Mouse (Mus musculus) forebrain, embryonic 16.5 days (tissue): ENCODE results near the gene Slc25a33. TPM values are rescaled to one million over a fixed set of nuclear protein-coding genes. Genes with fewer than 3 reads are reported as not detected.

Source experiments
- ATAC-seq: fragments of 200-750 bp; cut with Nextera tagmentation; 2 replicates; pipeline ENCODE4 v1.8.0; 2017; ENCODE audit warnings: mild to moderate bottlenecking, moderate library complexity
- H3K27ac ChIP-seq: fragments of 300-500 bp; sonication (generic); 2 replicates; pipeline ENCODE4 v1.5.1; 2014; ENCODE audit warnings: low read length, control low read depth
- H3K27me3 ChIP-seq: fragments of 300-500 bp; sonication (generic); replicated peaks from 2 replicates; pipeline ENCODE4 v1.6.1; 2014; ENCODE audit warnings: low read length; ENCODE audit not compliant: control insufficient read depth, insufficient read depth
- H3K36me3 ChIP-seq: fragments of 300-500 bp; sonication (generic); 2 replicates; pipeline ENCODE4 v1.6.1; 2014; ENCODE audit not compliant: control insufficient read depth, insufficient read depth
- H3K4me1 ChIP-seq: fragments of 300-500 bp; sonication (generic); replicated peaks from 2 replicates; pipeline ENCODE4 v1.6.1; 2014; ENCODE audit warnings: low read length; ENCODE audit not compliant: control insufficient read depth, insufficient read depth
- H3K4me2 ChIP-seq: fragments of 300-500 bp; sonication (generic); 2 replicates; pipeline ENCODE4 v1.6.1; 2014; ENCODE audit warnings: mild to moderate bottlenecking, low read length, control low read depth
- H3K4me3 ChIP-seq: fragments of 300-500 bp; sonication (generic); replicated peaks from 2 replicates; pipeline ENCODE4 v1.5.1; 2014; ENCODE audit warnings: mild to moderate bottlenecking, low read length, control low read depth
- H3K9ac ChIP-seq: fragments of 300-500 bp; sonication (generic); replicated peaks from 2 replicates; pipeline ENCODE4 v1.6.1; 2014; ENCODE audit warnings: low read depth, low read length, control low read depth
- H3K9me3 ChIP-seq: fragments of 300-500 bp; sonication (generic); 2 replicates; pipeline ENCODE4 v1.6.1; 2016; ENCODE audit warnings: low read length; ENCODE audit not compliant: control insufficient read depth
- WGBS: fragments of 180-500 bp; shearing (Covaris S2); extraction: QIAGEN DNeasy Blood & Tissue Kit; methylation state at CpG from one replicate; pipeline ENCODE4 v1.1.7; 2014; 5-methylcytosine and 5-hydroxymethylcytosine counted together
- polyA plus RNA-seq: library from polyadenylated mRNA; unstranded; fragments of >200 nt; fragmentation: Nextera tagmentation; extraction: Ambion mirVana; gene quantifications from 2 replicates; pipeline ENCODE4 v1.2.1, GENCODE M21; 2015

The Slc25a33 gene
- polyA plus RNA-seq, 1 experiment from 2014 or later = 22.7 TPM

GRCm38 (mm10) chr4:149798116-149798515 lies 24.0 kb upstream of the Slc25a33 start:
- WGBS = 73% methylated on average over 2 of the region's 2 CpGs
- no peak overlapping the region for H3K9ac ChIP-seq
- ATAC-seq = no peak
- no peaks in the 10 kb centered on the region; the same call in 1 of the 2 replicates for H3K4me1 ChIP-seq
- H3K4me3 ChIP-seq = no peak overlapping the region
- no peaks in the 10 kb centered on the region for H3K9me3 ChIP-seq
- H3K27ac ChIP-seq = no peak overlapping the region
- H3K4me2 ChIP-seq = no peak overlapping the region
- H3K27me3 ChIP-seq = no peaks in the 10 kb centered on the region
- no peaks in the 10 kb centered on the region for H3K36me3 ChIP-seq

- ATAC-seq = no peak
- no peak overlapping the region for H3K4me2 ChIP-seq
- H3K27ac ChIP-seq = no peak overlapping the region
- no peaks in the 10 kb centered on the region for H3K9me3 ChIP-seq
- no peak overlapping the region for H3K4me3 ChIP-seq
- no peaks in the 10 kb centered on the region for H3K36me3 ChIP-seq
- no peaks in the 10 kb centered on the region for H3K27me3 ChIP-seq
- WGBS = 70% methylated on average over 1 of the region's 1 CpGs
- no peak overlapping the region for H3K9ac ChIP-seq
- H3K4me1 ChIP-seq = no peaks in the 10 kb centered on the region; the same call in 1 of the 2 replicates
Measured at GRCm38 (mm10) chr4:149797220-149797610, 23.1 kb upstream of the Slc25a33 start.

GRCm38 (mm10) chr4:149796567-149797219 lies 22.6 kb upstream of the Slc25a33 start:
- Histone ChIP-seq H3K27ac (no peak overlapping the region), H3K36me3 (no peaks in the 10 kb centered on the region), H3K9ac (no peak overlapping the region), H3K27me3 (no peaks in the 10 kb centered on the region), H3K4me1 (no peaks in the 10 kb centered on the region; the same call in 1 of the 2 replicates), H3K4me2 (no peak overlapping the region), H3K9me3 (no peaks in the 10 kb centered on the region), H3K4me3 (no peak overlapping the region)
- ATAC-seq = no peak
- WGBS = 71% methylated on average over 14 of the region's 14 CpGs

- Histone ChIP-seq H3K4me2 (no peak overlapping the region), H3K27me3 (no peaks in the 10 kb centered on the region), H3K36me3 (no peaks in the 10 kb centered on the region), H3K4me1 (no peaks in the 10 kb centered on the region; the same call in 1 of the 2 replicates), H3K27ac (no peak overlapping the region), H3K4me3 (no peak overlapping the region), H3K9me3 (no peaks in the 10 kb centered on the region), H3K9ac (no peak overlapping the region)
- no peak for ATAC-seq
- 91% methylated on average over 7 of the region's 7 CpGs for WGBS
Measured at GRCm38 (mm10) chr4:149794966-149795477, 20.9 kb upstream of the Slc25a33 start.

- Histone ChIP-seq H3K9ac (no peak overlapping the region), H3K9me3 (no peaks in the 10 kb centered on the region), H3K4me3 (no peak overlapping the region), H3K27me3 (no peaks in the 10 kb centered on the region), H3K36me3 (no peaks in the 10 kb centered on the region), H3K4me2 (no peak overlapping the region), H3K4me1 (no peaks in the 10 kb centered on the region; the same call in 1 of the 2 replicates), H3K27ac (no peak overlapping the region)
- 53% methylated on average over 8 of the region's 8 CpGs for WGBS
- no peak for ATAC-seq
Measured at GRCm38 (mm10) chr4:149794010-149794338, 19.9 kb upstream of the Slc25a33 start.

- Histone ChIP-seq H3K9ac (no peak overlapping the region), H3K27me3 (no peaks in the 10 kb centered on the region), H3K4me3 (no peak overlapping the region), H3K36me3 (no peaks in the 10 kb centered on the region), H3K9me3 (no peaks in the 10 kb centered on the region), H3K4me2 (no peak overlapping the region), H3K27ac (no peak overlapping the region), H3K4me1 (no peaks in the 10 kb centered on the region; the same call in 1 of the 2 replicates)
- WGBS = 50% methylated on average over 13 of the region's 13 CpGs
- ATAC-seq = no peak
Measured at GRCm38 (mm10) chr4:149793156-149794009, 19.3 kb upstream of the Slc25a33 start.

GRCm38 (mm10) chr4:149792159-149792800 lies 18.2 kb upstream of the Slc25a33 start:
- no peak for ATAC-seq
- H3K36me3 ChIP-seq = no peaks in the 10 kb centered on the region
- H3K27me3 ChIP-seq = no peaks in the 10 kb centered on the region
- no peak overlapping the region for H3K4me3 ChIP-seq
- H3K27ac ChIP-seq = no peak overlapping the region
- 65% methylated on average over 10 of the region's 10 CpGs for WGBS
- no peaks in the 10 kb centered on the region for H3K9me3 ChIP-seq
- H3K4me2 ChIP-seq = no peak overlapping the region
- H3K4me1 ChIP-seq = no peaks in the 10 kb centered on the region
- H3K9ac ChIP-seq = no peak overlapping the region

GRCm38 (mm10) chr4:149791470-149791869 lies 17.4 kb upstream of the Slc25a33 start:
- 65% methylated on average over 4 of the region's 4 CpGs for WGBS
- no peaks in the 10 kb centered on the region for H3K36me3 ChIP-seq
- H3K9me3 ChIP-seq = no peaks in the 10 kb centered on the region
- no peak for ATAC-seq
- no peak overlapping the region for H3K4me2 ChIP-seq
- no peaks in the 10 kb centered on the region for H3K4me1 ChIP-seq
- no peak overlapping the region for H3K9ac ChIP-seq
- no peak overlapping the region for H3K27ac ChIP-seq
- no peak overlapping the region for H3K4me3 ChIP-seq
- no peaks in the 10 kb centered on the region for H3K27me3 ChIP-seq

- 94% methylated on average over 2 of the region's 2 CpGs for WGBS
- no peak overlapping the region for H3K27ac ChIP-seq
- H3K27me3 ChIP-seq = no peaks in the 10 kb centered on the region
- H3K9me3 ChIP-seq = no peaks in the 10 kb centered on the region
- H3K4me2 ChIP-seq = no peak overlapping the region
- no peaks in the 10 kb centered on the region for H3K4me1 ChIP-seq
- ATAC-seq = no peak
- no peaks in the 10 kb centered on the region for H3K36me3 ChIP-seq
- no peak overlapping the region for H3K9ac ChIP-seq
- H3K4me3 ChIP-seq = no peak overlapping the region
Measured at GRCm38 (mm10) chr4:149790969-149791368, 16.9 kb upstream of the Slc25a33 start.
